Mouse (Mus musculus): ENCODE measurements around the gene Taar3. TPM values are rescaled to one million over a fixed set of nuclear protein-coding genes. Genes with fewer than 3 reads are reported as not detected.

Gene Taar3
- not detected for polyA plus RNA-seq (2014; fragmentation: Illumina TruSeq; extraction: RNeasy Lipid Tissue Mini Kit (QIAGEN cat#74804))

GRCm38 (mm10) chr10:23949508-23950005 is at the start of gene Taar3:
TSS of gene Taar3 (plus strand) at chr10:23949558.

GRCm38 (mm10) chr10:23920056-23920455 is 29.3 kb upstream of the Taar3 start, which contains the start of gene Taar1:
TSS of gene Taar1 (plus strand) at chr10:23920356.

GRCm38 (mm10) chr10:23938312-23938711 is 11.0 kb upstream of the Taar3 start, which contains the start of gene Taar2:
TSS of gene Taar2 (plus strand) at chr10:23938572.

GRCm38 (mm10) chr10:23960444-23960915 is 11.1 kb downstream of the Taar3 start, which contains the start of gene Taar4:
TSS of gene Taar4 (plus strand) at chr10:23960494.

GRCm38 (mm10) chr10:23970656-23971165 is 21.4 kb downstream of the Taar3 start, which contains the start of gene Taar5:
TSS of gene Taar5 (plus strand) at chr10:23970706.

GRCm38 (mm10) chr10:23985546-23985945 is 36.2 kb downstream of the Taar3 start, which contains the start of gene Taar6:
TSS of gene Taar6 (minus strand) at chr10:23985646.

GRCm38 (mm10) chr10:23993381-23993780 is 44.0 kb downstream of the Taar3 start, which contains the start of gene Taar7a:
TSS of gene Taar7a (minus strand) at chr10:23993481.

GRCm38 (mm10) chr10:23999639-24000038 is 50.3 kb downstream of the Taar3 start, which contains the start of gene Taar7b:
TSS of gene Taar7b (plus strand) at chr10:23999939.

Other genes starting within 250 kb of the Taar3 start
- 507 TPM for gene Rps12, start 162.3 kb upstream of the Taar3 start, polyA plus RNA-seq (2014; fragmentation: Illumina TruSeq; extraction: RNeasy Lipid Tissue Mini Kit (QIAGEN cat#74804))
- gene Slc18b1, start 152.6 kb upstream of the Taar3 start, polyA plus RNA-seq (2014; fragmentation: Illumina TruSeq; extraction: RNeasy Lipid Tissue Mini Kit (QIAGEN cat#74804)) = 20.2 TPM
- gene Vnn3, start 98.1 kb upstream of the Taar3 start, polyA plus RNA-seq (2014; fragmentation: Illumina TruSeq; extraction: RNeasy Lipid Tissue Mini Kit (QIAGEN cat#74804)) = 0.74 TPM
- 71.7 TPM for gene Vnn1, start 54.9 kb upstream of the Taar3 start, polyA plus RNA-seq (2014; fragmentation: Illumina TruSeq; extraction: RNeasy Lipid Tissue Mini Kit (QIAGEN cat#74804))
- not detected for gene Taar1, start 29.2 kb upstream of the Taar3 start, polyA plus RNA-seq (2014; fragmentation: Illumina TruSeq; extraction: RNeasy Lipid Tissue Mini Kit (QIAGEN cat#74804))
- not detected for gene Taar2, start 11.0 kb upstream of the Taar3 start, polyA plus RNA-seq (2014; fragmentation: Illumina TruSeq; extraction: RNeasy Lipid Tissue Mini Kit (QIAGEN cat#74804))
- not detected for gene Taar4, start 10.9 kb downstream of the Taar3 start, polyA plus RNA-seq (2014; fragmentation: Illumina TruSeq; extraction: RNeasy Lipid Tissue Mini Kit (QIAGEN cat#74804))
- not detected for gene Taar5, start 21.1 kb downstream of the Taar3 start, polyA plus RNA-seq (2014; fragmentation: Illumina TruSeq; extraction: RNeasy Lipid Tissue Mini Kit (QIAGEN cat#74804))
- gene Taar6, start 36.1 kb downstream of the Taar3 start, polyA plus RNA-seq (2014; fragmentation: Illumina TruSeq; extraction: RNeasy Lipid Tissue Mini Kit (QIAGEN cat#74804)) = not detected
- not detected for gene Taar7a, start 43.9 kb downstream of the Taar3 start, polyA plus RNA-seq (2014; fragmentation: Illumina TruSeq; extraction: RNeasy Lipid Tissue Mini Kit (QIAGEN cat#74804))
- gene Taar7b, start 50.4 kb downstream of the Taar3 start, polyA plus RNA-seq (2014; fragmentation: Illumina TruSeq; extraction: RNeasy Lipid Tissue Mini Kit (QIAGEN cat#74804)) = not detected
- gene Taar7d, start 77.7 kb downstream of the Taar3 start, polyA plus RNA-seq (2014; fragmentation: Illumina TruSeq; extraction: RNeasy Lipid Tissue Mini Kit (QIAGEN cat#74804)) = not detected
- not detected for gene Taar7e, start 88.1 kb downstream of the Taar3 start, polyA plus RNA-seq (2014; fragmentation: Illumina TruSeq; extraction: RNeasy Lipid Tissue Mini Kit (QIAGEN cat#74804))
- gene Taar7f, start 100.0 kb downstream of the Taar3 start, polyA plus RNA-seq (2014; fragmentation: Illumina TruSeq; extraction: RNeasy Lipid Tissue Mini Kit (QIAGEN cat#74804)) = not detected
- gene Taar8a, start 126.9 kb downstream of the Taar3 start, polyA plus RNA-seq (2014; fragmentation: Illumina TruSeq; extraction: RNeasy Lipid Tissue Mini Kit (QIAGEN cat#74804)) = not detected
- not detected for gene Taar8b, start 142.7 kb downstream of the Taar3 start, polyA plus RNA-seq (2014; fragmentation: Illumina TruSeq; extraction: RNeasy Lipid Tissue Mini Kit (QIAGEN cat#74804))
- gene Taar8c, start 152.4 kb downstream of the Taar3 start, polyA plus RNA-seq (2014; fragmentation: Illumina TruSeq; extraction: RNeasy Lipid Tissue Mini Kit (QIAGEN cat#74804)) = not detected
- not detected for gene Taar9, start 160.0 kb downstream of the Taar3 start, polyA plus RNA-seq (2014; fragmentation: Illumina TruSeq; extraction: RNeasy Lipid Tissue Mini Kit (QIAGEN cat#74804))
- gene Stx7, start 199.7 kb downstream of the Taar3 start, polyA plus RNA-seq (2014; fragmentation: Illumina TruSeq; extraction: RNeasy Lipid Tissue Mini Kit (QIAGEN cat#74804)) = 158 TPM